Mouse (Mus musculus) cerebellum, adult 18-20 months (tissue): Measurements from ENCODE around the gene 1190005I06Rik.
A peak's percentile ranks its signal among the peaks of the same experiment; 100 is the strongest.

Experiments
- DNase-seq, 2 experiments: peaks; one replicate each; pipeline ENCODE4 v3.0.0; 2021

Gene 1190005I06Rik

DNA sequence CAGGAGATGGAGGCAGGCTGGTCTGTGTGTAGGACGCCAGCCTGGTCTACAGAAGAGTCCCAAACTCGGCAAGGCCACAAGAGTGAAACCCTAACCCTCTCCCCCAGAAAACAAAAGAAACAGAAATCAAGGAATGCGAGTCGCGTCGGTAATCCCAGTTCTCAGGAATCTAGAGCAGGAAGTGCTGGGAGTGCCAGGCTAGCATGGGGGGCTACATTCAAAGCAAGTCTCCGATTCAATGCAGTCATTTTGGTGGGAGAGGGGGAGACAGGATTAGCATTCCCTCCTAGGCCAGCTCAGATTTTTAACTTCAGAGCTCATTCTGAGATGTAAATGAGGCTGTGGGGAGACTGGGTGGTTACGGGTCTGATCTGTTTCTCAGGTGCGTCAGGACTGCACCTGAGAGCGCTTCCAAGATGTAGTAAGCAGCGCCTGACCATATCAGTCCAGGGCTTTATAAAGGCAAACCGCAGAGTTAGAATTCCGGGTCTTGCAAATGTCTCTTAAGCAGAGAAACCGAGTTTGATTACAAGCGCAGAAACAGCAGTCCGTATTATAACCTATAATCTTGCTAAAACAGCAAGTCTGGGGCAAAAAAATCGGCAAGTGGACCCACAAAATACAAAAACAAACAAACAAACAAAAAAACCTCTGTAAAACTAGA lies 19.5 kb upstream of the 1190005I06Rik start:
- no peak for DNase-seq

DNA sequence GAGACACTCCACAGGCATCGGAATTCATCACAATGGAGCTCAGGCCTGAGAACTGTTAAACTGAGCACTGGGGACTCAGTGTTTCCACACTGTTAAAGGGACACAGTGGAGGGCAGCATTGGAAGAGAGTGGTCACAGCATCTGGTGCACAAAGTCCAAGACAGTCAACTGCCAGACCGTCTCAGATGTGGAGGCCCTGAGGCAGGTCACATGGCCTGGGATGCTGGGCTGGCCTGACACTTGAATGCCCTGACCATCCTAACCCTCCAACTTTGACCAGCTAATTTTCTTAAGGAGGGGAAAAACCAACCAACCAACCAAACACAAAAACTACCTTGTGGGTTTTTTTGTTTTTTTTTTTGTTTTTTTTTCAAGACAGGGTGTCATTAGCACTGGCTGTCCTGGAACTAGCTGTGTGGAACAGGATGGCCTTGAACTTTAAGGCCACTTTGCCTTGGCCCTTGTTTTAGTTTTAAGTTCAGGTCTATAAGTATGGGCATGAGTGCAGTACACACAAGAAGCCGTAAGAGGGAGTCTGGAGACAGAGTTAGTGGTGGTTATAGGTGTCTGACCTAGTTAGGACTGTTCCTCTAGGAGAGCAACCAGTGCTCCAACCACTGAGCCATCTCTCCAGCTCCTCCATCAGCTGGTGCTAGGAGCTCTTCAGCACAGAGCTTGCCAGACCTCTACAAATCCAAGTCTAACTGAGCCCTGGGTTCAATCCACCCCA lies 18.5 kb upstream of the 1190005I06Rik start:
- no peak for DNase-seq

DNA sequence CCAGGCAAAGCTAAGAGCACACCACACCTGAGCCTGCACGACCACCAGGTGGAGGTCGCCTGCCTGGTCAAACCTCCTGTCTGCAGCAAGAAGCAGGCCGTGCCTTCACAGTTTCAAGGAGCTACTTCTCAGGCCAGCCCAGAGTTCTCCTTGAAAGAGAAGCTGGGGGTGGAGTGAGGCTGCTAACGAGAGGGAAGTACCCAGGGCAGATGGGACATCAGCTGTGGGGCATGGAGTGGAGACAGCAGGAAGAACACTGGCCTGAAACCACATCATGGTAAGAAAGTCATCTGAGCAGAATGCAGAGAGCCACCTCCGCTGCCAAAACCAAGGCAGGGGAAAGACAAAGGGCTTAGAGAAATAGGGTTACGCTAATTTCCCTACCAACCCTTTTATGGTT lies 17.1 kb upstream of the 1190005I06Rik start:
- DNase-seq: no peak

- DNase-seq: no peak
Observed at GRCm38 (mm10) chr8:120657415-120657814, 10.0 kb upstream of the 1190005I06Rik start.

DNA sequence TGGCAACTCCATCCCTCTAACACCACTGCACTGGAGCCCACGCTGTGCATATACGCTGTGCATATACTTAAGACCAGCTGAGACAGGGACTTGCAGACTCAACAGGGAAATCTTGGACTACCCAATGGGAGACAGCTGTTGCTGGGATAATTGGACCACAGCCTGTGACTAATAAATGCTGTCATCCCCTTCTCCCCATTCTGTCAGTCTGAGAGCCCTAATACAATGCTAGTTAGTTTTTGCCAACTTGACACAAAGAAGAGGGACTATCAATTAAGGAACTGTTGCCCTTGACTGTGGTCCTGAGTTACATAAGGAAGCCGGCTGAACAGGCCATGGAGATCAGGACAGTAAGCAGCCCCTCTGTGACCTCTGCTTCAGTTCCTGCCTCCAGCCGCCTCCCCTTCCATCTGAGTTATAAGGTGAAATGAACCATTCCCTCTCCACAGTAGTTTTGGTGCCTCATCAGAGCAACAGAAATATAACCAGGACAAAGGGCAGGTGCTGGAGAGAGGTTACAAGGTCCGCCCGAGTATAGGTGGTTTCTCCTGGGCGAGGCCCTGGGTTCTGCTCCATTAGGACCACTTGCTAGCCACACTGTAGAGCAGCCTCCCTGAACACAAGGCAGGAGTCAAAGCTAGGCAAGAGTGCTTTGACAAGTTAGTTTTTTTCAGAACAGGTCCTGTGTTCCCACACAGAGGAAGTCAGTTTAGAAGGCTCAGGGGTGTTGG lies 9.1 kb upstream of the 1190005I06Rik start:
- DNase-seq: no peak

GRCm38 (mm10) chr8:120644663-120645062 lies 2.8 kb downstream of the 1190005I06Rik start:
- peak; percentile 56 to 57 for DNase-seq

DNA sequence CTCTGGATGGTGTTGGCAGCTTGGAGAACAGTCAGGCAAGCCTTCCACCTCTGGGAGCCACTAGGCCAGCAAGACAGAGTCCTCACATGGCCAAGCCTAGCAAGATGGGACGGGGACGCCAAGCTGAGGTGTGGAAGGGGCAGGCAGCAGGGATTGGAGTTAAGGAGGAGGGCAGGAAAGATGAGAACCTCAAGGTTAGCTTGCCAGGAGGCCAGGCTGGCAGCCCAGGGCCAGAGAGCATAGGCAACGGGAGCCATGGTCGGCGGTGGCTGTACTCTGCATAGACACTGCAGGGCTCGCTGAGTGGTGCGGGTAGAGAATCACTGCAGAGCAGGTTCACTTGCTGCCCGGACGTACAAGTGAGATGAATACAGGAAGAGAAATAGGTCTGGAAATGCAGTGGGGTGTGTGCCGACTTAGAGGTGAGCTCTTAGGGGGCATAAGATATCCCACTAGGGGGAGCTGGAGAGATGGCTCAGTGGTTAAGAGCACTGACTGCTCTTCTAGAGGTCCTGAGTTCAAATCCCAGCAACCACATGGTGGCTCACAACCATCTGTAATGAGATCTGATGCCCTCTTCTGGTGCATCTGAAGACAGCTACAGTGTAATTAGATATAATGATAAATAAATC lies 5.3 kb downstream of the 1190005I06Rik start:
- DNase-seq: no peak

DNA sequence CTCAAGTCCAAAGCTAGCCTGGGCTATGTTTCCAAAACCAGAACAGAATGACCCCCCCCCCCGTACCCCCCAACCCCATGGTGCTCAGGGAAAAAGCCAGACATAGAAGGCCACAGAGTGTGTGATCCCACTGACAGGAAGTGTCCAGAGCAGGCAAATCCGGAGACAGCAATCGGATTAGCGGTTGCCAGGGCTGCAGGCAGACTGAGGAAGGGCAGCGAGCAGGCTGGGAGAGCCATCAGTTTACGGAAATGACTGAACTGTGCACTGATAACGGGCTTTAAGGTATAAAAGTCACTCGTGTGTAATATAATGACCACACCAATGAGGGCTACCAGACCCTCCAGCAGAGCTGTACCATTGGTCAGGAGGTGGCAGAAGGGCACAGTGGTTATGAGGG lies 6.2 kb downstream of the 1190005I06Rik start:
- DNase-seq: no peak

- peak; percentile 35 to 36 for DNase-seq
Observed at GRCm38 (mm10) chr8:120634329-120634839, 13.0 kb downstream of the 1190005I06Rik start.

GRCm38 (mm10) chr8:120633665-120634271 lies 13.7 kb downstream of the 1190005I06Rik start:
- DNase-seq: no peak

- DNase-seq: no peak
Observed at GRCm38 (mm10) chr8:120632969-120633664, 14.3 kb downstream of the 1190005I06Rik start.

GRCm38 (mm10) chr8:120631441-120632375 lies 15.7 kb downstream of the 1190005I06Rik start:
- no peak for DNase-seq

- DNase-seq: no peak
Observed at GRCm38 (mm10) chr8:120630848-120631247, 16.6 kb downstream of the 1190005I06Rik start.

DNA sequence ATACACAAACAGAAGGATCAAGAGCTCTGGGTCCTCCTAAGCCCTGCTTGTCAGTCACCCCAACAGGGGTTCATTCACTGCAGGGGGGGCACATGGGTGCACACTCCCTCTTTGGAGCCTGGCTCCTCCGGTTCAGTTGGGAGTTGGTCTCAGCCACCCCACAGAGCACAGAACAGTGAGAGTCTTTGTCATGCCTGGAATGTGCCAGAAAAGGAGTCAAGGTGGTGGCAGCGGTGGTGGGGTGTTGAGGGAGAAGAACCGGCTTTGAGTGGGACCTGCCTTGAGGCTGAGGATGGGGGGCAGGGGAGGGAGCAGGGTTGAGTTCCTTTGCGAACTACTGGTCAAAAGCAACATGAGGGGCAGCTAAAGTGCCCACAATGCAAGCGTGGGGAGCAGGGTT lies 17.4 kb downstream of the 1190005I06Rik start:
- DNase-seq: no peak

DNA sequence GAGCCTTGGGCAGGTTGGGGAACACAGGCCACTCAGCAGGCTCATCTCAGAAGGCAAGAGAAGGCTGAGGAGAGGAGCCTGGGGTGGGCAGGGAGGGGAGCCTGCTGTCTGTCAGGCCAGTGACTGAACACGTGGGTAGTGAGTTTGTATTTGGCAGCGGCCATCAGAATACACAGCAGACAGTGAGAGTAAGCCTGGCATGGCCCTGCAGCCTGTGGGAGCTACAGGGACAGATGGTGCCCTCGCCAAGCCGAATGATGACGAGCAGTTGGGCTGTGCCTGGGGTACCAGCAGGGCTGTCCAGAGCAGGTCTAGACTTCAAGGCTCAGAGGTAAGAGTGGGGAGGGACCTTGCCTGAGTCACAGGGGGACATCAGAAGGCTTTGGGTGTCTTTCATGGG lies 20.1 kb downstream of the 1190005I06Rik start:
- DNase-seq: peak; percentile 55 to 69

- no peak for DNase-seq
Observed at GRCm38 (mm10) chr8:120626461-120626860, 21.0 kb downstream of the 1190005I06Rik start.

- no peak for DNase-seq
Observed at GRCm38 (mm10) chr8:120623608-120624007, 23.8 kb downstream of the 1190005I06Rik start.

DNA sequence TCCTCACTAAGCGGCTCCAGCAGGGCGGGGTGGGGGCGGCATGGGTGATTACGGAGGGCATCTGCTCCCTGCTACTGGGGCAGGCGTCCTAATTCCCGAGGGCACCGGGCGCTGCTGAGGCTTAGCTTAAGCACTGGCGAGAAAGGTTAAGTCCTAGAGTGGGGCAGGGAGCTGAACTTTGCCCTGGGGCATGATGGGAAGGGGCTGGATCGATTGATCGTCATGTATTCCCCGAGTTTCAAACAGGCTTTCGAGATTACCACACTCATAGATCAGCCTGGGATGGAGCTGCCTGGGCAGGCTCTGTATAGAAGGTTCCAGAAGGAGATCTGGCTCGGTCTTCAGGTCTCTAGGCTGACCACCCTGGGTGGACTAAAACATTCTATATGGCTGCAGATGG lies 25.3 kb downstream of the 1190005I06Rik start:
- DNase-seq: no peak

- no peak for DNase-seq
Observed at GRCm38 (mm10) chr8:120620441-120620840, 27.0 kb downstream of the 1190005I06Rik start.
